Mouse (Mus musculus) activated CD4-positive, CD25-positive, alpha-beta regulatory T cell, adult 4 months (primary cell): ENCODE data around the gene Wfdc5. TPM values are rescaled to one million over a fixed set of nuclear protein-coding genes. Genes with fewer than 3 reads are reported as not detected.
A peak's percentile ranks its signal among the peaks of the same experiment; 100 is the strongest.
"Not testable (repeated sequence)": the region's sequence is repeated elsewhere in the genome, so short reads cannot be mapped to it uniquely, and the experiment has no call there.

Source experiments
- ATAC-seq: one replicate; pipeline ENCODE4 v1.8.0; 2017
- polyA plus RNA-seq, 2 experiments: library from polyadenylated mRNA; unstranded; fragments of 100-300 nt; shearing (Covaris generic); gene quantifications; one replicate each; pipeline ENCODE4 v1.2.1; 2017

The Wfdc5 gene
- polyA plus RNA-seq, result not detected

DNA sequence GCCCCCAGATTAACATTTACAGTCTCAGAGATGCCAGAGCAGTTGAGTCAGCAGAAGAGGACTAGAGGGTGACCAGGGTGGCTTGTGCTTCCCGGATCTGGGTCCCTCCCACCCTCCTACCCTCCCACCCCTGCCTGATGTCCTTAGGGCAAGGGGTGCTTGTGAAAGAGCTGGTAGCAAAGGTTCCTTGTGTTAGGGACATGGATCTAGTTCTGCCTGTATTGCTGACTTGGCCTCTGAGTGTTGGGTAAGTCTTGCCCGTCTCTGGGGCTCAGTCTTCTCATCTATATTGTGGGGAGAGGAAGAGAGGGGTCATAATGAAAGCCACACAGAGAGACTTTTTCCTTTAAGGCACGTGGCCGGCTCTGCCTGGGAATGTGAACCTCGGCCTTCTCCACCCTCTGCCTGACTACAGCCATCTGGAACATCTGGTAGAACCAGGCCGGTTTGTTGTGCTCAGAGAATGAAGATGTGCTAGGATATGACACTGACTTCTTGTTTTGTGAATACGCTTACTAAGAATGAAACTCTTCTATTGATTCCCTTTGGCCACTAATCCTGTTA, at the start of gene Wfdc5:
Gene Wfdc5, minus strand, starts transcription at position 51 of the 564 bp plus-strand sequence.
- ATAC-seq, result no peak

DNA sequence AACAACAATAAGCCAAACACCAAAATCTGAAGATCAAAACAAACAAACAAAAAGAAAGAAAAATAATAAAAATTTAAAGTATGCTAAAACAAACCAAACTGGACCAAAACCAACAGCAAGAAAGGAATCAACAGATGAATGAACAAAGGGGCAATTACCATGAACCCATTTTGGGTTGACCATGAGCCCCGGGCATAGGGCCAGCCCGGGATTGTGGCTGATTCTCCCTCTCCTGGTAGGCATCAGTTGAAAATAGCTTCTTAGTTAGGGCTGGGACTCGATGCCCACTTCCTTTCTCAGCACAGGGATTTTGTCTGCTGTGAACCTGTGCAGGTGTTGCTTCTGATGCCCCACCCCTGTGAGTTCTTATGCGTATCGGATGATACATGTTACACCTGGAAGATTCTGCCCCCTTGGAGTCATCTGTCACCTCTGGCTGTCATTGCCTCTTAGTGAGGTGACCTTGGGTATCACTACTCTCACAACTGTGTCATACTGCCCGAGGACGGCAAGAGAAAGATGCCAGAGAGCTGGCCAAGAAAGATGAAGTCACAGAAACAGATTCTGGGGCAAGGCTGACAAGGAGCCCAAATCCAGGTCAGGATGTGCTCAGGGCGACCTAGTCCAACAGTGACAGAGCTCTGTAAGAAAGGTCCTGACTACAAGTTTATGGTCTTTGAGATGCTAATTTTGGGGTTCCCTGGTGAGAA, 46.0 kb upstream of the Wfdc5 start:
- ATAC-seq, result no peak

DNA sequence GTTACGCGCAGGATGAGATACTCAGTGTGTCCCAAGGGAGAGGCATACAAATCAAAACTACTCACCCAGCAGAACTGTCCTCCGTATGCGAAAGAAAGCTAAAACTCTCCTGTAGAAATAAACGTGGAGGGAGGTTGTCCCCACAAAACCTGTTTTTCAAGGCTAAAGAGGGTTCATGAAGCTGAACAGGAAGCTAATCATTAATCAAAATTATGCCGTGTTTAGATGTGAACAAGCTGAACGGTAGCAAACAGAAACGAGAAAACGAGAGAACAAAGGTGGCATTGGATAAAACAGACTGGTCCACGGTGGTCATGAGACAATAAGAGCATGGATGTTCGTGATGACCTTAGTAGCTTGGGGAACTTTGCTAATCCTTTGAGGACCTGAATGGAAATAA, 39.0 kb upstream of the Wfdc5 start, which contains the start of gene Wfdc15b:
Gene Wfdc15b, minus strand, starts transcription at position 139 of the 400 bp plus-strand sequence.
- no peak for ATAC-seq

DNA sequence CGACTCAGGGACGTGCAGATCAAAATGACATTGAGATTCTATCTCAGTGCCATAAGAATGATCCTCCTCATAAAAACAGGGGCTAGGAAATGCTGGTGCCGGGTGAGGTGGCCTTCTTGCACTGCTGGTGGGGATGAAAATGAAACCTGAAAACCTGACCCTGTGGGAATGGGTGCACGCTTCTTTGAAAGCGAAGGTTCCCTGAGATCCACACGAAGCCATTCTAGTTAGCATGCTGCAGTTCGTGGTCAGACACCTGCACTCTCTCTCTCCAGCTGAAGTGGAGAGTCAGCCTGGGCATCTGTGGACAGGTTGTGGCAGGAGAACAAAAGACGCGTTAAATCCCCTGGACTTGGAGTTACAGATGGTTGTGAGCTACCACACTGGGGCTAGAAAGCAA, 36.8 kb upstream of the Wfdc5 start:
- ATAC-seq, result no peak

DNA sequence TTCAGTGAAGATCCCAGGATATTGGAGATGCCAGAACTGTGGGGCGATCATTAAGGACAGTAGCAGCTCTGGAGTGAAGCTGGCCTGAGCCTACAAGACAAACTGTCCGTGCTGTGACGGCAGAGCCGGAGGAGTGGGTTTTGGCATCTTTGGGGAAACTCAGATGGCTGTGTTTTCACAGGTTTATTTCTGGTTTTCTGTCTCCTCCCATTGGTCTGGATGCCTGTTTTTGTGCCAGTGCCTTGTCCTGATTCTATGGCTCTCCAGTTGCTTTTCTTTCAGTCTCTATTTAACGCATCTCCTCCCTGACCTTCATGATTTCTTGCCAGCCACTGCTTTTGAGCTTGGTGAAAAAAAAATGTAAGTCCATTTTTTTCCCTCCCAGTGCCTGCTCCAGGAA, 30.2 kb upstream of the Wfdc5 start:
- no peak for ATAC-seq

DNA sequence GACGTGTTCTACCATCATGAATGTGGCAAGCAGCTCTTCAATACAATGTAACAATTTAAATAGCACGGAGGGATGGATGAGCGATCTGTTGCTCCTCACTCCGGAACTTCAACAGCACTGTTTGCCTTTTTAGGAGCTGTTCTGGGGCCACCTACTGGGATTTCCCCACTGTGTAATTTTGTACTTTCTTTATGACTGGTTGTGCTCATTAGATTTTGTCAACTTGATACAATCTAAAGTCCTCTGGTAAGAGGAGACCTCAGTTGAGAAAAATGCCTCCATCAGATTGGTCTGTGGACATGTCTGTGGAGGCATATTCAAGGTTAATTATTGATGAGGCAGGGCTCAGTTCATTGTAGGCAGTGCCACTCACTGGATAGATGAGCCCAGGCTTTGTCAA, 28.4 kb upstream of the Wfdc5 start:
- ATAC-seq, result peak; percentile 52

DNA sequence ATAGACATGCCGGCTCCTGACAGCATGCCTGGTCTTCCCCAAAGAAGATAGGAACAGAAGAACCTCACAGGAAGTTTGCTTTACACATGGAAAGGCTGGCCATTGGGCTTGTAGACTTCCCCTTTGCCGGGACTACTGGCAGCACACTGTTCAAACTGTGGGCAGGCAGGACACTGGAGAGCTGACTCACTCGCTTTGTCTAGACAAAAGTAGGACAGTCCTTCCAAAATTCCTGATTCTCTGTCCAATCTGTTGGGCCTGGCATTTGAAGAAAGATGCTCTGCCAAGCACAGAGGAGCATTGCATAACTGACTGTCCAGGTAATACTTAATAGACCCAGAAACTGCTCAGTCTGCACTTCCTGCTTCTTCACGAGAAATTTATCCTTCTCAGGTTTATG, 24.1 kb upstream of the Wfdc5 start:
- ATAC-seq, result no peak

DNA sequence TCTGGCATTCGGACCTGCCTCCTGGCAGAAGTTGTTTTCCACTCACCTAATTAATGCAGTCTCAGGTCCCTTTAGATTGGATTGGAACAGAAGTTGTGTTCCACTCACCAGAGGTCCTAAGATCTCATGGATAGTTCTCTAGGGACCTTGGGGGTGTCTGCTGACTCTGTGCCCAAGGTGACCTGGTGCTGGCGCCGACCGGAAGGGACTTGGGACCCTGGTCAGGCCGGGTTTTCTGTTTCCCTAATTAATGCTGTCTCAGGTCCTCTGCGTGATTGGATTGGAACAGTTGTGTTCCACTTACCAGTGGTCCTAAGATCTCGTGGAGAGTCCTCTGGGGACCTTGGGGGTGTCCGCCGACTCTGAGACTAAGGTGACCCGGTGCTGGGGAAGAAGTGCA, 23.5 kb upstream of the Wfdc5 start:
- not testable (repeated sequence) for ATAC-seq

DNA sequence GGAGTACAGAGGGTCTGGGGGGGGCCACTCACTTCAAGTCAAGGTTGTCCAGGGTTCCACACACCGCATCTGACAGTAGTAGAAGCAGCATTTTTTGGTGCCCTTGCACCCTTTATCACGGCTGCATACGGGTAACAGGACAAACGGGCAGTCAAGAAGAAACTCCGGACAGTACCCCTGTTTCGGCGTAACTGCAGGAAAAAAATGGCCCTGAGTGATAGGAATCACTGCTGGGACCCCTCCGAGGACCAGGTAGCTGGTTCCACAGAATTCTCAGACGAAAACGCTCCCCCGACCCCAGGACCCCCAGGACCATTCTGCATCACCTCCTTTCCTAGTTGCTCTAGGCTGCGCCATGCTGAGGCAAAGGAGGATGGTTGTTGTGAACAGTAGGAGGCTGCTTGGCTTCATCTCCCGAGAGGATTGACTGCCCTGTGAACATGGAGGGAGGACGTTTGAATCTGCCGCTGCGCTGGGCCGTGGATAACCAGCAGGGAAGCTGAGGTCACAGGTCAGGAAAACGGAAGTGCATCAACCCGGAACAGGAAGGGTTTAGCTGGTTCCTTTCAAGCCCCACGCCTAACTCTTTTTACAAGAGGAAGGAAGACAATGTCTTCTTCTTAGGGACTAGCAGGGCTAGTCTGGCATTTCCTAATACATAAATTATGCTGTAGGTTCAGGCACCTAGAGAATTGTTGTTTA, 17.2 kb upstream of the Wfdc5 start, which contains the start of gene Wfdc15a:
Gene Wfdc15a, minus strand, starts transcription at position 505 of the 702 bp plus-strand sequence.
- ATAC-seq, result no peak

DNA sequence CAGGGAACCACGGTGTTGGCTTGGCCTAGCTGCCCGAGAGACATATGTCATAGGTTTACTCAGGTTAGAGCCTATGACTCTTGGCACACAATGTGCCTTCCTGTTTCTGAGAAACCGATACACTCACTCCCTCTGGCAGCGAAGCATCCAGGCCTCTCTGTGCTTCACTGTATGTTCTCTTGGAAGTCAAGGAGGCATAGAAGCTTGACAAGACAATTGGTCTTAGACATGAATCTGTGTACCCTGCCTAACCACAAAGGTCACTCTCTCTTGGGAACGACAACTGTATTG, 14.1 kb upstream of the Wfdc5 start:
- ATAC-seq, result no peak

DNA sequence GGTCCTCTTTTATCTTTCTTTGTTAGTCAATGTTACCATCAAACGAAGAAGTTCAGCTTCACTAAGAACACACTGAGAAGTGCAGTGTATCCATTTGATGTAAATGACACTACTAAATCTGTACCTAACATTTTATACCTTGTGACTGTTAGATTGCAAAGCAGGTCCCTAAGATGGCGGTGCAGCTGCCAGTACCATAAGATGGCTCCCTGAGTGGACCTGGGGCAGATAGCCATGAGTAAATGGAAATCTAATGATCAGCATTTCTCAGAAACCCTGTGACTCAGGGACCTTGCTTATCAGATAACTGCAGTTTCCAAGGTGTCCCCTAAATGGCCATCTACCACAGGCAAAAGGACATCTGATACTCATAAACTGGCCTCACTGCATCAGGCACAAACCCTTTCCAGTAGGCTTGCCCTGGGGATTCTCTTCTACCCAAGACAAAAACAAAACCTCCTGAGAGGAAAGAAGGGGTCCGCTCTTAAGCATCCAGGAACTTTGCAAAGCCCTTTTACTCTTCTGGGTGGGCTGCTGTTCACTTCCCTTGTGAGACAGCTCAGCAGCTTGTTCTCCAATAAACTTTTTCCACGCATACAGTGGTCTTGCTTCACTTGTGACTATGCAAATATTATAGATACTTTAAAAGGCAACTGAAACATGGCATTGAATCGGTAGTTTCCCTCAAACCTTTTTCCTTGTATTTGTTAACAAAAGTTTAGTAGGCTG, 13.6 kb upstream of the Wfdc5 start:
- no peak for ATAC-seq

DNA sequence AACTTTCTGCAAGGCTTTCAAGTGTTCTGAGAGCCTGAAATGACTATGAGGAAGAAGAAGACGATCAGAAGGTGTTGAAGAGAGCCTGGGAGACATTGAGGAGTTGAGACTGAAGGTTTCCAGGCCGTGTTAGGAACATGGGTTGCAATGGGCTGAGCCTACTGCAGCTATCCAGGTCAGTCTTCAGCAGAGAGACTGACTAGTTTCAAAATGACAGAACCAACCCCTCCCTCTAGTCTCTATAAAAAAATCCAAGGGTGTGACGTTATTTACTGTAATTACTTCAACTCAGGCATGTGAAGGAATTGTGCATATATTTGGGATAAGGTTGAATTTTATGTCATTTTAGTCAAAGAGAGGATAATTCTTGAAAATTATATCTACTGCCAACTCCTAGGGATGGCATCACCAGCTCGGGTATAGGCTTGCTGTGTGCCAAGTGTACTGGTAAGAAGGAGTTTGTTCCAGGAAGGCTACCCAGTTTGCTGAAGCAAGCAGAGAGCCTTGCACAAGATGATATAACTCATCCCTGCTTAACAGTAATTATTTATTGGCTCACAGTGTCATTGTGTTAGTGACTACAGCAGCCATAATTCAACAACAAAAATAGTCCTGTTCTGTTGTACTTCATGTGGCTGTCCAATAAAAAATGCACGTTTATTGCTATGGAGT, 12.6 kb upstream of the Wfdc5 start:
- ATAC-seq, result no peak

DNA sequence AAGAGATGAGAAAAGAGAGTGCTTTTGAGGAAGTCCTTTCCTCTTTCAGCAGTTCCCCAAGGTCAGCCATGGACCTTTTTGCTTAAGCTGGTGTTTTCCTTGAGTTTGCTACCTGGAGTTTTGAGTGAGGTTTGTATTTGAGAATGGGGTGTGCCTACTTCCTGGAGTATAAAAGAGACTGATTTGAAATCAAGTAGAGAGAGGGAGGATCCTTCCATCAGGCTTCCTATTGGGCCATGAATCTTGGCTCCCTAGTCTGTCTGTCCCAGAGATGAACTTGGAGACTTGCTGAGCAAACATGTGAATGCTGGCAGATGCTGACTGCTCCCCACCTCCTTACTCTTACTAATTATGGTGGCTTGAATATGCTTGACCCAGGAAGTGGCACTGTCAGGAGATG, 9.7 kb upstream of the Wfdc5 start:
- no peak for ATAC-seq

DNA sequence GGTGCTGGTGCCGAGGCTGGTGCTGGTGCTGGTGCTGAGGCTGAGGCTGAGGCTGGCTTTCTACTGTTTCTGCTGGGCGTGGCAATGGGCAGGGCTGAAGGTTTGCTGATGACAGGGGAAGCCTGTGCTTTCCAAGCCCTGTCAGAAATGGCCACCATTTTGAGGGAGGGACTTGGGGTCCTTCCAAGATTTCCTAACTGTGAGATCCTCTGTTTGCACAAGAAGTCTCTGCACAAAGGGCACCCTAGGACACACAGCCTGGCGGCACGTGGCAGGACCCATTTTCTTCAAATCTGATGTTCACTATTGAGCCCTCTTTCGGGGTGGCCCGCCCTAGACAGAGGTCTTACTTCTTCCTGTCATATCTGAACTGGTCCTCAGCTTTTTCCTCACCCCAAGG, 8.0 kb upstream of the Wfdc5 start, which contains the start of gene Wfdc12:
Gene Wfdc12, minus strand, starts transcription at position 33 of the 400 bp plus-strand sequence.
- no peak for ATAC-seq

DNA sequence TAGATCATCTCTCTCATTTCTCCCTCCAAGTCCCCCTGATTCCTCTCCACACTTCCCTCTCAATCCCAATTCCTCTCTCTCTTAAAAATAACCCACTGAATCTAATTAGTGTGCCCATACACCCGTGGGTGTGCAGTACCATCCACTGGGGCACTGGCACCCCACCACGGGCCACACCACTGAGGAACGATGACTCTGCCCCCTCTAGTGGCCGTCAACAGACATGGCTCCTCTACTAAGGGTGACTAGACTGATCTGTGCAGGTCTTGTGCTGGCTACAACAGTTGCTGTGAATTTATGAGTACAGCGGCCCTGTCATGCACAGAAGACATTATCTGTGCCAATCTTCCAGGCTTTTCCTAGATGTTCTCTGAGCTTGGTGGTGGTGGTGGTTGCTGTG, 6.2 kb upstream of the Wfdc5 start:
- ATAC-seq, result no peak

DNA sequence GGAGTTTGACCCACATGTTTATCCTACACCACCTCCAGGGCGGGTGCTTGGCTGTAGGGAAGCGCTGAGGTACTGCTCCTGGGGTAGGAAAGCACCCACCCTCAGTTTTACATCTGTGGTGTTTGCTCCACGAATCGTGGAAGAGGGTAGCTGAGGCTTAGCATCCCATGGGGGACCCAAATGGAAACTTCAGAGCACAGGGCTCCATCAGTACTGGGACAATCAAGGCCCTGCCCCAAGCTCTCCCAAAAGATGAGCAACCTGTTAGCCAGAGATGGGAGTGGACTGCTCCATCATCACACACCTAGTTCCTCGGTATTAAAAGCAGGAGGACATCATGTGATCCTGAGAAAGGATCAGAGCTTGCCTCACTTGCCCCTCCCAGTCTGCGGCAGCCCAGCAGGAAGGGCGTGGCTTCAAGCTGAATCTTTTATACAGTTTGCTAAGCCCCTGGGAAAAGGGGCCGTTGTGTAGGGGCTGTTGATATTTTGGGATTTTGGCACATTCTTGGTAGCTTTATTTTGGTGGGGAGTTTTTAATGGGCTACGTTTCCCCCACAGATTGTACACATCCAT, 1.7 kb upstream of the Wfdc5 start:
- no peak for ATAC-seq

DNA sequence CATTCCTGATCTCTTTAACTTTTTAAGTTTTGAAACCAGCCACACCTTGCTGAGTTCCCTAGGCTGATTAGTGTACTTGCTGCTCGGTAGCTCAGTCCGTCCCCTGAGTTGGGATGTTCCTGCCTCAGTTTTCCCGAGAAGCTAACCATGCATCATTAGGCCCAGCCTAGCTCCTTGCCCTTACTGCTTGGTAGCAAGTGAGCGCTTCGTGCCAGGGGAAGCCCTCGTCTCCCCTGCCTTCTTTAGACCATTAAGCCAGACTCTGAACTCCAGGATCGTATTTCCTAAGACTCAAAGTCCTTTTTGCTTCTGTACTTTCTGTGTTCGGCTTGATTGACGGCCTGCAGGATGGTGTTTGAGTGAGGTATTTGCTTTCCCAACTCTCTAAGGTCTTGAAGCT, 798 bp upstream of the Wfdc5 start:
- ATAC-seq, result no peak

DNA sequence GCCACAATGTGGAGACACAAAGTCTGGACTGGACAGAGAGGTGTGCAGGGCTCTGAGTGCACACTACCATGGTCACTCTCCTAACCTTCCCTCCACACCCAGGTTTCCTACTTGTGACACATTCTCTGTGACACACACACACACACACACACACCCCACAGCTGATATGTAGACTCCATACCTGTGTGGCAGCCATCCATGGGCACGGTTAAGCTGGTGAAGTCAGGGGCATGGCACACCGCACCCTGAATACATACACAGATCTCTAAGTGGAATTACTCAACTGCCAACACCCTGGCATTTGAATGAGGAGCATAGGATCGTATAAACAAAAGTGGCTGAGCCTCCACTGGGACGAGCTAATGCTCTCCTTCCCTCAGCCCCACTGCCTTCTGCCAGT, 1.8 kb downstream of the Wfdc5 start:
- ATAC-seq, result no peak

DNA sequence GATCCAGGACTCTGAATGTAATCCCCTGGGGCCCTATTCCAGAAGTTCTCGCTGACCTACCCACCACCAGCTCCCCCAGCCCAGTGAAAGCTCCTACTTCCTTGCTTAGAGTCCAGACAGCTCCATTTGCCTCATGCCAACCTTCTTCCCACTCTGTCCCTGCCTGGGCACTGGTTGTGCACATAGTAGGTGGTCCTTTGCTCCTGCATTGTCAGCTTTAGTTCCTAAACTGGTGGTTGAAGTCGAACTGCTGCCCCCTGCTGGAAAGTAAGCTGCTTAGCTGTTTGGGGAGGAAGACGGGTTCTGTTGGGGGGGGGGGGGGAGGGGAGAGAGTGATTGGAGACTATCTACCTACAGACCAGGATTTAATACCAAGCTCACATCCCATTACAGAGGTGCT, 2.4 kb downstream of the Wfdc5 start:
- no peak for ATAC-seq

DNA sequence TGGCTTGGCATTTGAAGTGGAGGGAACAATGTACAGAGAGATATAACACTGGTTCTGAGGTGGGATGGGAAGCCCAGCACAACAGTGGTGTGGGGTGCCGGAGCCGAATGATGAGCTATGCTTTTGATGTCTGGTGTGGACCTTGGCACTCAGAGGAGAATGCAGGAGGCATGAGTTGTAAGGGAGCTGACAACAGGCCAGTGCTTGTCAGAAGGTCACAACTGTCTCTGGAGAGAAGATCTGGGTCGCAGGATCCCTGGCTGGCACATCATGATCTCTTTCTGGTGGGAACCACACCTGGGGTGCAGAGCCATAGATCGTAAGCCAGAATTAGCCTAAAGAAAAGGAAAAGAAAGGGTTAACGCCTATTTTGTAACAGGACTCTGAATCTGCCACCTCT, 4.7 kb downstream of the Wfdc5 start:
- ATAC-seq, result no peak

DNA sequence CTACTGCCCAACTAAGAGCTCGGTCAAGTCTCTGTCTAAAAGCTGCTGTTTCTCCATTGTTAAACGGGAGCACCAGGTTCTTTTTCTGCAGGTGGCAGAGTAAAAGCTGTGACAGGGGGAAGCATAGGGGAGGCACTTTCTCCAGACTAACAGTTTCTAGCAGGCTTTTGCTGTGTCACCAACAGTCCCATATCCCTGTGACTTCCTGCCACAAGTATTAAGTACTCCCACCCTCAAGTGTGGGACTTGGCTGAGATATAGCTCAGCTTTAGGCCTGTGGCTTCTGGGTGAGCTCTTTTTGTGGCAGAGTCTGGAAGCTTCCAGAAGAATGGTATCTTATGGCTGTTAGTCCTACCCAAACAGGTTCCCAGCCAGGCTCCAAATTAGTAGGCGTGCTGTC, 6.7 kb downstream of the Wfdc5 start:
- ATAC-seq, result no peak

DNA sequence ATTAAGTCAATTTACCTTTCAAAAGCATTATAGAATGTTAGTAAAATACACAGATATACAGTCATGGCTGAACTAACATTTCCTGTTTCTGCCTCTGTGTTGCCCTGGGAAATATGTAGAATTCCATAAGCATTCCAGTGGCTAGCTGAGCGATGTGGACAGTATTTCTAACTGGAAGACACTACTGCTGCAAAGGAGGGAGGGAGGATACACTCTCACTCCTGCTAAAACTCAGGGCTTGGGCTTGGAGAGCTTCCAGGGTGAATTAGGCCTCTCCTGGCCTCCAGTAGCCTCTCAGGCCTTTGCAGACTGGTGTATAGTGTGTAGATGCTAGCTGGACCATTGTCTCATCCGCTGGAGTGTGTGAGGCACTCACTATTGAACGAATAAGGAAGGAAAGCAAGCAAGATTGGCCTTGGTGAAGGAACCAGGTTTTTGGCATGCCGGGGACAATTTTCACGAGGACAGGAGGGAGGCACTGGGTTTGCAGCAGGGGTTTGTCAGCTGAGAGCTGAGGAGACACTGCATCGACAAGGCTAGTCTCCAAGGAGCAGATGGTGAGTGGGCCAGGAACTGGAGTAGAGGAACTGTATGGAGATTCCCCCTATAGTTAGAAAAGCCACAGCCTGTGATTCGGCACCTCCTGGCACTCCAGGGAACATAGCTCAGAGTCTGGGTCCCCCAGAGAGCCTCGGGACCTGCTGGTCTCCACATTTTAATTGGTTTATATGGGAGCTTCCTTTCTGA, 7.7 kb downstream of the Wfdc5 start:
- no peak for ATAC-seq
